Mouse (Mus musculus) frontal cortex, postnatal 25 days (tissue): ENCODE data around the gene Med26.

Experiments
- DNase-seq, 2 experiments: peaks; one replicate each; pipeline ENCODE4 v3.0.0; 2022; ENCODE audit warnings: low spot score in 2 of 2

Gene Med26

GRCm38 (mm10) chr8:72491680-72492621 is 56.1 kb downstream of the Med26 start, which contains the start of gene Slc35e1:
Gene Slc35e1, minus strand, starts transcription at chr8:72492614.
- DNase-seq: peak in 1 of 2 experiments; percentile 32

- DNase-seq: no peak
Observed at GRCm38 (mm10) chr8:72491017-72491416, 57.1 kb downstream of the Med26 start.

- DNase-seq: no peak
Observed at GRCm38 (mm10) chr8:72487014-72487413, 61.1 kb downstream of the Med26 start.

DNA sequence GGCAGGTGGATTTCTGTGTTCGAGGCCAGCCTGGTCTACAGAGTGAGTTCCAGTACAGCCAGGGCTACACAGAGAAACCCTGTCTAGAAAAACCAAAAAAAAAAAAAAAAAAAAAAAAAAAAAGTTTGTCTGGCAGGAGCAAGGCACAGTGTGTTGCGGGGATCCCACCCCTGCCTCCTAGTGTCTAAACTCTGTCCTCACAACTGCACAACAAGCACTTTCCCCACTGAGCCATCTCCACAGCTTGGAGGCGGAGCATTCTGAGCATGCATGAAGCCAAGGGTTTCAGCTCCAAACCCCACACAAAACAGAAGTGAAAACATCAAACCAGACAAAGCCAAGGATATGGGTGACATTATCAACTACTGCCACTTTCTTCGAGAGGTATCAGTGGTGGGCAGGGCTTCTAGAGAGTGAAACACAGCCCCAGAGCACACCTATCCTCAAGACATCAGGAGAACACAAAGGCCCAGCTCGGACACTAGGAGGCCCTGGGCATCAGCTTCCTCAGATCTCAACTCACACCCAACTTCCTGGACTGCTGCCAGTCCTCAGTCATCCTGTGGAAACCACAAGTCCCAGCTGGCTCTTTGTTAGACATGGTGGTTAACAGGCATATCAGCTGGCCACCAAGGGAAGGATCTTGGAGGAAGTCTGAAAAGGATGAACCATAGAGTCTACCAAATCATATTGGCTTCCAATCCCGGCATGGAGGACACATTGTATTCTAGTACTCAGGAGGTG is 62.4 kb downstream of the Med26 start:
- no peak for DNase-seq

DNA sequence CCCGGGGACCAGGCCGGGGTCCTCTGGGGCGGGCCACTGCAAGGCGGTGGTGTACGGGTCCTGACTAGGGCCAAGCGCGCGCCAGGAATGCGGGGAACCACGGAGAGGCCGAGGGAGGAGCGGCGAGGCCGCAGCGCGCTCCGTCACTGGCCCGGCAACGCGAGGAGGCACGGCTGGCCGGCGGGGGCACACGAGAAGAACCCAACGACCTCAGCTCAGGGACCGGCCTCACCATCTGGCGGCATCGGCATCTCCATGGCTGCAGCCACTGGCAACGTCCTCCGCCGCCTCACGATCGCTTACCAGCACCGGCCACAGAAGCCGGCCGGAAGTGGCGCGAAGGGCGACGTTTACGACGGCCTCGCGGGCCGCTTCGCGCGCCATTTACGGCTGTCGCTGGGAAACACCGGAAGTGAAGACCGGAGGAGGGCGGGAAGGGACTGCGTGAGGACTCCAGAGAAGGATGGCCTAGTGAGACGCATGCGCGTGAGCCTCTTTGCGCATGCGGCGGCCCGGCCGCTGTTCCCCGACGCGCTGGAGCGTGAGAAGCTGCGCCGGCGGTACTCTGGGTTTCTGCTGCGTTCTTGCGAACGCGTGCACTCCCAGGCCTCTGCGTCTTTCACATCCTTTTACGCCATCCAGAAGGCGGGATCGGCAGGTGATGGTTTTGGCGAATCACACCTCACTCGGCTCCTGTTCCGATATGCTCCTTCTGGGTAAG is 73.1 kb downstream of the Med26 start, which contains the start of gene Cherp:
Gene Cherp, minus strand, starts transcription at position 401 of the 721 bp plus-strand sequence.
- DNase-seq: peak; percentile 95 to 96

DNA sequence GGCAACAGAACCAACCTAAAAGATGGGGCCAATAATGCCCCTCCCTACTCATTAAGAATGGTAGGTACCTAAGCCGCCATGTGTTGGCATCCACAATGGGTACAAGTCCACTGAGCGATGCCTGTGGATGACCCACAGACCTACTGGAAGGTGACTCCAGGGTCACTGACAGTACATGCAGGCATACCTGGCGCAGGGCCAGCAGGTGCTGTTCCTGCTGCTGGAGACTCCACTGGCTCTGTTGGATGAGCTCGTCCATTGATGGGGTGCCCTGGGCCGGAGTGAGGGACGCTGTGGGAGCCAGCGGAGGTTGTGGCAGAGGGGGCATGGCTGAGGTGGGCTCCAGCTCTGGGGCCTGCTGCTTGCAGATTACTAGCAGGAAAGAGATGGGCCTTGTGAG is 77.4 kb downstream of the Med26 start:
- DNase-seq: no peak

- no peak for DNase-seq
Observed at GRCm38 (mm10) chr8:72469984-72470383, 78.1 kb downstream of the Med26 start.

- DNase-seq: no peak
Observed at GRCm38 (mm10) chr8:72469243-72469642, 78.8 kb downstream of the Med26 start.

DNA sequence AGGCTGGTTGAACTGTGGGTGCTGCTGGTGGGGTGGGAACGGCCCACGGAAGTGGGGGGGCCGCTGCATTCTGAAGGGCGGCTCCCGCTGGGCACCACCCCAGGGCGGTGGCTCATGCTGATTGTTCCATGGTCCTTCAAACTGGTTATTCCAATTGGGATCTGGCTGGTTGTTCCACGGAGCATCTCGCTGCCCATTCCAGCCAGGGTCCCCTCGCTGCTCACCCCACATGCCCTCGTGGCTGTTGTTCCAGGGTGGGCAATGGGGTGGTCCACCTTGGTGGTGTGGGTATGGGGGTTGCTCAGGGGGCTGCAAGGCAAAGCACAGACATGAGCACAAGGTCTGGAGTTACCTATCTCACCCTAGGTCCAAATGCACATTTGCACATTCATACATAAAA is 83.9 kb downstream of the Med26 start:
- no peak for DNase-seq

- DNase-seq: no peak
Observed at GRCm38 (mm10) chr8:72459881-72460533, 88.1 kb downstream of the Med26 start.

DNA sequence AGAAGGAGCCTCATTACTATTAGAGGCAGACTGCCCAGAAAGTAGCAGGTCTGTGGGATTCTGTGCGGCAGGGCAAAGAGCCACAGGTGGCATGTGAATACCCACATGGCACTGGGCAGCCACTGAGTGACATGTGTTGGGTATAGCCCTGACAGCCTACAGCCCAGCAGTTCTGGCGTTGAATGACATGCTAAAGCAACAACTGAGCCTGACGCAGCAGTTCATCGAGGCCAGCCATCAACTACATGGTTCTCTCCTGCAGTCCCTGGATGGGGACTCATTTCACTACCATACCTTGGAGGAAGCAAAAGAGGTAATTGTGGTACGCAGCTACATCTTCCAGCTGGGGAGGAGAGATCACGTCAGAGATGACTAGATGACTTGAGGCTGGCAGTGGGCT is 89.6 kb downstream of the Med26 start:
- no peak for DNase-seq

- DNase-seq: no peak
Observed at GRCm38 (mm10) chr8:72457806-72458205, 90.3 kb downstream of the Med26 start.

DNA sequence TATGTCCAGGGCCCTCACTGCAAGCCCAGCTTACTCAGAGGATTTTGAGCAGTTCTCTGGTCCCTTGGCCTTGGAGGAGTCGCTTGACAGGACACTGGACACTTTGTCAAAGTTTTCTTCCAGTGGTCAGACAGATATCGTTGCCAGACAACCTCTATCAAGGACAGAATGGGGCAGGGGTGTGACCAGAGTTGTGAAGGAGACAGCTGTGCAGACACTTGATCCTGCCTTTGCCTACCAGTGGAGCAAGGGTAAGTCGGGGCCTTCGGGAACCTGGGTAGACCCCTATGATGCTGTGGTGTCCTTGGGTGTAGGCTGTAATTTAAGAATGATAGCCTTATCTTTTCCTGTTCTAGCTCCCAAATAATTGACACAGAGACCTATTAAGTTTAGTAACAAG is 92.8 kb downstream of the Med26 start:
- no peak for DNase-seq

GRCm38 (mm10) chr8:72453904-72454303 is 94.2 kb downstream of the Med26 start:
- DNase-seq: no peak

- no peak for DNase-seq
Observed at GRCm38 (mm10) chr8:72451516-72451915, 96.6 kb downstream of the Med26 start.

DNA sequence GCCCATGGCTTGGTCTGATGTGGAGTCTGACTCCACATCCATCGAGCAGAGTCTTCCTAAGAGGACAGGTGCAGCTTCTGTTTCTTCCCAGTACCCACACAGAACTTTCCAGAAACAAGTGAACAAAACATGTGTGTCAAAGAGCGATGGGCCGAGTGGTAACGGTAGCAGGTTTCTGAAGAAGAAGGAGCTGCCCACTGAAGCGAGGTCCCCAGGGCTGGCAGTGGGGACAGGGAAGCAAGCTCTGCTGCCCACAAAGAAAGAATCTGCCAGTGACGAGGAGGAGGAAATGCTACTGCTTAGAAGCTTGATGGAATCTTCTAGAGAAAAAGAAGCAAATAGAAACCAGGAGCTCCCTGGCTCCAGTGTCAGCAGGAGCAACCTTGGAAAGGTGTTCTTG is 103.0 kb downstream of the Med26 start:
- no peak for DNase-seq
